In genomic region chr10:91171041-91171440, GRCm38 (mm10) we compare ENCODE assay signal across 8 mouse cellular contexts. TPM values are rescaled to one million over a fixed set of nuclear protein-coding genes. Genes with fewer than 3 reads are reported as not detected.
A peak's percentile ranks its signal among the peaks of the same experiment; 100 is the strongest.
DNase-seq lines count a peak whose midpoint lies in the region; ATAC-seq lines count a peak whose summit lies in the region.

No protein-coding gene starts in this region.

- ATAC-seq in intestine, embryonic 16.5 days: peak; percentile 49
- peak; percentile 57 for ATAC-seq in midbrain, embryonic 12.5 days (ENCODE audit: low FRiP score, low read depth)

- WGBS in embryonic facial prominence, embryonic 10.5 days: under 1% methylated on average over 59 of the region's 59 CpGs
- under 1% methylated on average over 51 of the region's 59 CpGs for WGBS in intestine, embryonic 16.5 days
- WGBS in midbrain, embryonic 12.5 days: under 1% methylated on average over 31 of the region's 59 CpGs

- H3K4me3 ChIP-seq in embryonic facial prominence, embryonic 10.5 days: peak overlapping the region; percentile 96
- peak overlapping the region; percentile 77 for H3K4me3 ChIP-seq in intestine, embryonic 16.5 days (ENCODE audit: low read length)
- peak overlapping the region; percentile 99 for H3K4me3 ChIP-seq in midbrain, embryonic 12.5 days

- H3K36me3 ChIP-seq in embryonic facial prominence, embryonic 10.5 days (replicated peaks): peaks cover 29% of the 10 kb centered on the region
- no peaks in the 10 kb centered on the region for H3K36me3 ChIP-seq in intestine, embryonic 16.5 days (ENCODE audit: control insufficient read depth, insufficient read depth, low read length)
- no peaks in the 10 kb centered on the region for H3K36me3 ChIP-seq in midbrain, embryonic 12.5 days

- peak overlapping the region; percentile 42 for H3K4me2 ChIP-seq in intestine, embryonic 16.5 days (ENCODE audit: low read depth, low read length)
- H3K4me2 ChIP-seq in midbrain, embryonic 12.5 days (replicated peaks): peak overlapping the region; percentile 63

- H3K27me3 ChIP-seq in embryonic facial prominence, embryonic 10.5 days (replicated peaks; ENCODE audit: low read depth, poor library complexity, severe bottlenecking): no peaks in the 10 kb centered on the region
- no peaks in the 10 kb centered on the region for H3K27me3 ChIP-seq in intestine, embryonic 16.5 days (replicated peaks; ENCODE audit: control insufficient read depth, insufficient read depth, low read length)
- no peaks in the 10 kb centered on the region for H3K27me3 ChIP-seq in midbrain, embryonic 12.5 days

- intact Hi-C loops in left cerebral cortex, postnatal 14 days (cut with DNase I): loop anchor here (2.0 kb wide), 2 partner anchors 16 to 66 kb away; no protein-coding TSS in a partner anchor

- DNase-seq in left cerebral cortex, postnatal 14 days (ENCODE audit: low spot score in 2 of 2): peak; percentile 39 to 57
- DNase-seq in left cerebral cortex, adult 11 months (ENCODE audit: low spot score): no peak
- peak; percentile 57 for DNase-seq in MN1 (ENCODE audit: low spot score)
- DNase-seq in embryonic facial prominence, embryonic 10.5 days (ENCODE audit: low spot score): no peak
- no peak for DNase-seq in retina, postnatal 1 day
- no peak for DNase-seq in cerebellum, adult 9-11 months

- no peaks in the 10 kb centered on the region for H3K9me3 ChIP-seq in embryonic facial prominence, embryonic 10.5 days
- no peaks in the 10 kb centered on the region for H3K9me3 ChIP-seq in intestine, embryonic 16.5 days (ENCODE audit: control insufficient read depth, low read length)
- no peaks in the 10 kb centered on the region for H3K9me3 ChIP-seq in midbrain, embryonic 12.5 days

- peaks cover 28% of the 10 kb centered on the region for H3K4me1 ChIP-seq in embryonic facial prominence, embryonic 10.5 days
- peaks cover 23% of the 10 kb centered on the region; the same call in 1 of the 2 replicates for H3K4me1 ChIP-seq in intestine, embryonic 16.5 days (ENCODE audit: control insufficient read depth, insufficient read depth, low read length)
- H3K4me1 ChIP-seq in midbrain, embryonic 12.5 days: peaks cover 33% of the 10 kb centered on the region

- peak overlapping the region; percentile 96 for H3K9ac ChIP-seq in intestine, embryonic 16.5 days (ENCODE audit: low read depth, low read length)
- H3K9ac ChIP-seq in midbrain, embryonic 12.5 days (replicated peaks): peak overlapping the region; percentile 100

- peak overlapping the region; percentile 100 for H3K27ac ChIP-seq in embryonic facial prominence, embryonic 10.5 days (replicated peaks)
- peak overlapping the region; percentile 100 for H3K27ac ChIP-seq in intestine, embryonic 16.5 days (ENCODE audit: low read length)
- H3K27ac ChIP-seq in midbrain, embryonic 12.5 days (replicated peaks): peak overlapping the region; percentile 100

RNA-seq across cellular contexts. Expression of gene Tmpo, which starts 10.1 kb away (rescaled TPM):
- 10 to 100 TPM; 32.1 to 35.0 TPM for total RNA-seq in left cerebral cortex, postnatal 14 days (2021)
- polyA plus RNA-seq in embryonic facial prominence, embryonic 10.5 days (2016; fragmentation: Nextera tagmentation; extraction: Ambion mirVana): 260 and 265 TPM in 2 replicates
- 110 and 111 TPM in 2 replicates for polyA plus RNA-seq in intestine, embryonic 16.5 days (2015; fragmentation: Nextera tagmentation; extraction: Ambion mirVana)
- 368 and 394 TPM in 2 replicates for polyA plus RNA-seq in midbrain, embryonic 12.5 days (2016; fragmentation: Nextera tagmentation; extraction: Ambion mirVana)

RNA-seq across cellular contexts. Expression of gene Slc25a3, which starts 47.2 kb away (rescaled TPM):
- 100 to 1,000 TPM; 590 to 599 TPM for total RNA-seq in left cerebral cortex, postnatal 14 days (2021)
- 397 and 400 TPM in 2 replicates for polyA plus RNA-seq in embryonic facial prominence, embryonic 10.5 days (2016; fragmentation: Nextera tagmentation; extraction: Ambion mirVana)
- 743 and 812 TPM in 2 replicates for polyA plus RNA-seq in intestine, embryonic 16.5 days (2015; fragmentation: Nextera tagmentation; extraction: Ambion mirVana)
- 369 and 374 TPM in 2 replicates for polyA plus RNA-seq in midbrain, embryonic 12.5 days (2016; fragmentation: Nextera tagmentation; extraction: Ambion mirVana)

Comparison
In these comparisons a context has a peak if more than half of its experiments do, and no peak if none do; other contexts are left out.
1. DNase-seq: peak in left cerebral cortex, postnatal 14 days (2 of 2) and MN1 (single experiment); none in left cerebral cortex, adult 11 months (single experiment), embryonic facial prominence, embryonic 10.5 days (single experiment), retina, postnatal 1 day (single experiment) and cerebellum, adult 9-11 months (single experiment).
2. Peak in every context shown above with its lines, with median percentiles within 50 percentile points of each other: H3K27ac ChIP-seq and H3K4me3 ChIP-seq.